Mouse (Mus musculus) fat pad, adult 2 months (tissue): ENCODE results near the gene Hist2h2bb.

Experiments
- DNase-seq: peaks from one replicate; pipeline ENCODE4 v3.0.0-alpha.2; 2011; ENCODE audit warnings: low read depth, low spot score; ENCODE audit errors: extremely low read depth

Gene Hist2h2bb

GRCm38 (mm10) chr3:96299562-96299961 lies 30.0 kb downstream of the Hist2h2bb start:
- no peak for DNase-seq

DNA sequence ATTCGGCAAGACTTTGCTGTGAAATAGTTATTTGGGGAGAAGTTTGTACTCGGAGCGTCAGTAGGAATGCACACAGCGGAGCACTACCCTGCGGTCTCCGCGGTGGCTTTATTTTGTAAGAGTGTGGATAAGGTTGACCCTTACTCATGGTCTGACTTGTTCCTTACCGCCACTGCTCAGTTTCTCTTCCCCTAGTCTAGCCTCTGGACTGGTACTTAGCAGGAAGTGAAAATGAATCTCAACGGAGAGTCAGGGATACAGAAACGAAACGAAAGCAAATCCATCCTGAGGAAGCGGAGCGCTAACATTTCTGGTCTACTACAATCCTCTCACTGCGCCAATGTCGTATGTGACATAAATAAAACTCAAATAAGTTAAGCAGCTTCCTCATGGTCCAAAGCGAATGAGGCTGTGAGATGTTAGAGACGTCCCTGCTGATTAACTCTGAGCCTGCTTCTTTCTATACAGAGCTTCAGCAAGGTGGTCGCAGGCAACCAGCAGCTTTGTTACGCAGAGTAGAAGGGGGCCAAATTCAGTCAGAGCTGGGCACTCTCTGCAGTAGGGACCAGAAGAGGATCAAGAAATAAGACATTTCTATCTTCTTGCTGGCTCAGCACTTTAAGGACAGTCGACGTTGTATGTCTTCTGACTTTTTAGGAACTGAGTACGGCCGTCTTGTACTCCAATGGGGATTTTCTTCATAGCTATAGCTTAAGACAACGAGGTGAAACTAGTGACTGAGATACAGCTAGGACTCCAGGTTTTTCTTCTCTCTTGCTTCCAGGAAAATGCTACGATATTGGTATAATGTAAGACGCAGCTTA lies 31.4 kb downstream of the Hist2h2bb start:
- DNase-seq: no peak

DNA sequence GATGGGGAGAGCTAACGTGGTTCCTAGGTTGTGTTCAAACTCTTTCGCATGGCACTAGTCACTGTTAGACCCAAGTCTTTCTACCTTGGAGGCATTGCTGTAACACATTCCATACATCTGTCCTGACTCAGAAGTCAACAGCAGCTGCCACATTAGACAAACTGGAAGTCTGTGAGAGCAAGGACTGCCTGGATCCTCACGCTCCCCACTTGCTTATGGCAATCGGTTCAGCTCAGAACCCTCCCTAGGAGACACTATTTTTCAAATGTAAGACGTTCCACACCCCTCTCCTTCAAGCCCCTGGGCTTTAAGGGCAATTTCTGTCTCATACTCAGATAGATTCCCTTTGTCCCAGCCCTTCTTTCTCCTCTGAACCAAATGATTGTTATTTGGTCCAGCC lies 32.5 kb downstream of the Hist2h2bb start:
- DNase-seq: no peak

- DNase-seq: no peak
These were observed 37.0 kb downstream of the Hist2h2bb start for GRCm38 (mm10) chr3:96306506-96306905.

- no peak for DNase-seq
These were observed 39.9 kb downstream of the Hist2h2bb start for GRCm38 (mm10) chr3:96309441-96309840.

GRCm38 (mm10) chr3:96312341-96313098 lies 43.0 kb downstream of the Hist2h2bb start:
- no peak for DNase-seq
